Mouse (Mus musculus): ENCODE measurements around the gene Eps8. TPM values are rescaled to one million over a fixed set of nuclear protein-coding genes. Genes with fewer than 3 reads are reported as not detected.

Gene Eps8
- total and polyA plus RNA-seq, 2 experiments from 2014 or later = 27.2 to 29.9 TPM

DNA sequence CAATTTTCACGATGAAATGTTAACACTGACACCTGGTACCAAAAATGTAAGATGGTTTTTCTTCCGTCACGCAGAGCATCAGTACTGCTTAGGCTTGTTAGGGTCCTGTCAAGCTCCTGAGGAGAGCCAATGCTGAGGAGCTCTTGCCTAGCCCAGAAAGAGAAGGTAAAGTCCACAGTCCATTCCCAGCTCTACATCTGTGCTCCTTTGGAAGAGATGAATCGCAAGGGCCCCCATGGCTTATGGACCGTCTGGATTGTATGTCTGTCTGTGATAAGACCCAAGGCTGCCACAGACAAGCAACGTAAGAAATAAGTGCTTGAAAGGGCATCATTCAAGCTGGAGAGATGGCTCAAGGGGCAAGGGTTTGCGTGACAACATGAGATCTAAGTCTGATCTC, 48.1 kb downstream of the Eps8 start:
- H3K27me3 ChIP-seq (ENCODE audit: insufficient read depth, low read length) = no peaks in the 10 kb centered on the region
- TF ChIP-seq CTCF (IDR thresholded peaks at IDR 0.05) = no peak
- ATAC-seq (ENCODE audit: low FRiP score) (no peak), DNase-seq (ENCODE audit: low spot score) (no peak)
- H3K36me3 ChIP-seq (ENCODE audit: insufficient read depth, low read length) = no peaks in the 10 kb centered on the region
- no peaks in the 10 kb centered on the region for H3K4me1 ChIP-seq (ENCODE audit: insufficient read depth, low read length)
- H3K4me3 ChIP-seq (ENCODE audit: low read depth, low read length) = no peak overlapping the region
- H3K4me2 ChIP-seq (ENCODE audit: low read depth, low read length, poor library complexity, severe bottlenecking) = no peak overlapping the region
- no peak overlapping the region for H3K9ac ChIP-seq (replicated peaks; ENCODE audit: low read length, poor library complexity, severe bottlenecking)
- H3K27ac ChIP-seq (ENCODE audit: low read depth, low read length) = no peak overlapping the region
- H3K9me3 ChIP-seq (ENCODE audit: low read length) = no peaks in the 10 kb centered on the region
- WGBS = 88% methylated on average over 7 of the region's 7 CpGs

- Histone ChIP-seq H3K4me1 (ENCODE audit: insufficient read depth, low read length) (no peaks in the 10 kb centered on the region), H3K36me3 (ENCODE audit: insufficient read depth, low read length) (no peaks in the 10 kb centered on the region), H3K9me3 (ENCODE audit: low read length) (no peaks in the 10 kb centered on the region), H3K27ac (ENCODE audit: low read depth, low read length) (no peak overlapping the region), H3K4me2 (ENCODE audit: low read depth, low read length, poor library complexity, severe bottlenecking) (no peak overlapping the region), H3K4me3 (ENCODE audit: low read depth, low read length) (no peak overlapping the region), H3K27me3 (ENCODE audit: insufficient read depth, low read length) (no peaks in the 10 kb centered on the region), H3K9ac (replicated peaks; ENCODE audit: low read length, poor library complexity, severe bottlenecking) (no peak overlapping the region)
- WGBS = 86% methylated on average over 4 of the region's 4 CpGs
- DNase-seq (ENCODE audit: low spot score) = no peak
- TF ChIP-seq CTCF (IDR thresholded peaks at IDR 0.05) = no peak
- no peak for ATAC-seq (ENCODE audit: low FRiP score)
Measured at GRCm38 (mm10) chr6:137604417-137605248, 50.0 kb downstream of the Eps8 start.

- Histone ChIP-seq H3K4me1 (ENCODE audit: insufficient read depth, low read length) (no peaks in the 10 kb centered on the region), H3K9me3 (ENCODE audit: low read length) (no peaks in the 10 kb centered on the region), H3K27me3 (ENCODE audit: insufficient read depth, low read length) (no peaks in the 10 kb centered on the region), H3K9ac (replicated peaks; ENCODE audit: low read length, poor library complexity, severe bottlenecking) (no peak overlapping the region), H3K4me2 (ENCODE audit: low read depth, low read length, poor library complexity, severe bottlenecking) (no peak overlapping the region), H3K4me3 (ENCODE audit: low read depth, low read length) (no peak overlapping the region), H3K36me3 (ENCODE audit: insufficient read depth, low read length) (no peaks in the 10 kb centered on the region), H3K27ac (ENCODE audit: low read depth, low read length) (no peak overlapping the region)
- no peak for TF ChIP-seq CTCF (IDR thresholded peaks at IDR 0.05)
- peak; percentile 27 for DNase-seq (ENCODE audit: low spot score)
- ATAC-seq (ENCODE audit: low FRiP score) = no peak
- WGBS = 14% methylated on average over 7 of the region's 7 CpGs
Measured at GRCm38 (mm10) chr6:137598306-137598705, 56.4 kb downstream of the Eps8 start.

DNA sequence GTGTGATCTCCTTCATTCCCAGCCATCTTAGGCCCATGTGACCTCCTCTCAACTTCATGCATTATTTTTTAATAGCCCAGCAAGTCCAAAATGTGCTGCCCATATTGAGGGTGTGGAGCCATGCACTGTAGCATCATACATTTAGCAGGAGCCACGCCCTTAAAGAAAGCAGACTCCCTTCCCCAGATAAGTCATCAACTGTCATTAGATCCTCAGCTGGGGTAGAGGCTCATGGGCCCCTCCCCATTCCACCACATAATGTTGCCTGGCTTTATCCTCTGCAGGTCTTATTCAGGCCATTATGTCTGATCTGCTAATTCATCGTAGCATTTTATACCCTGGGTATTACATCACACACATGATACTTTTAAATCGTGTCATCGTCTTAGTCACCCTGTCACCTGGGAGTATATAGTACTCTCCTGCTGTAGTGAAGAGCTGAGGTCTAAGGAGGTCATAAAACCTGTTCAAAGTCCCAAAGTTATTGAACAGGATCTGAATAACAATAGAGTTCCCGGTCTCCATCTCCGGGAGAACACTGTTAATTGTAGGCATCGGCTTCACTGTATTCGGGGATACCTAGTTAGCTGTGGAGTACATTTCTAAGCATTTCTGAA, 57.1 kb downstream of the Eps8 start:
- TF ChIP-seq CTCF (IDR thresholded peaks at IDR 0.05) = no peak
- no peaks in the 10 kb centered on the region for H3K27me3 ChIP-seq (ENCODE audit: insufficient read depth, low read length)
- ATAC-seq (ENCODE audit: low FRiP score) = no peak
- no peak overlapping the region for H3K9ac ChIP-seq (replicated peaks; ENCODE audit: low read length, poor library complexity, severe bottlenecking)
- H3K4me3 ChIP-seq (ENCODE audit: low read depth, low read length) = no peak overlapping the region
- H3K9me3 ChIP-seq (ENCODE audit: low read length) = no peaks in the 10 kb centered on the region
- no peaks in the 10 kb centered on the region for H3K4me1 ChIP-seq (ENCODE audit: insufficient read depth, low read length)
- DNase-seq (ENCODE audit: low spot score) = no peak
- H3K4me2 ChIP-seq (ENCODE audit: low read depth, low read length, poor library complexity, severe bottlenecking) = no peak overlapping the region
- no peaks in the 10 kb centered on the region for H3K36me3 ChIP-seq (ENCODE audit: insufficient read depth, low read length)
- H3K27ac ChIP-seq (ENCODE audit: low read depth, low read length) = no peak overlapping the region
- WGBS = 92% methylated on average over 8 of the region's 8 CpGs

DNA sequence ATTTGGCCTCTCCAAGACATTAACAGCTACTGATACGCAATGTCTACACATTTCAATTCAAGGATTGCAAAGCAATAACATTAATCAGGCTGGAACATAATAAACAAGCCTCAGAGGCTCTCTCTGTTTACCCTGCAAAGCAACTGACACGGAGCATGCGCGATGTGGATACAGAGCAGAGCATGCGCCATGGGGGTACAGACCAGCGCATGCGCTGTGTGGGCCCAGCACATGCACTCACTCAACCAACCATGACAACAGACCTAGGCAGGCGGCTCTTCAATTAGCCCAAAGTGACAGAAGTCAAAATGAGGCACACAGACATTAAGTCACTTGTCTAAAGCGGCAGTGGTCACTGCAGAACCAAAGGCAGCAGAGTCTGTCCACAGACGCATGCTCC, 62.1 kb downstream of the Eps8 start:
- TF ChIP-seq CTCF (IDR thresholded peaks at IDR 0.05) = no peak
- Histone ChIP-seq H3K27ac (ENCODE audit: low read depth, low read length) (no peak overlapping the region), H3K4me3 (ENCODE audit: low read depth, low read length) (no peak overlapping the region), H3K4me1 (ENCODE audit: insufficient read depth, low read length) (no peaks in the 10 kb centered on the region), H3K27me3 (ENCODE audit: insufficient read depth, low read length) (no peaks in the 10 kb centered on the region), H3K9me3 (ENCODE audit: low read length) (no peaks in the 10 kb centered on the region), H3K9ac (replicated peaks; ENCODE audit: low read length, poor library complexity, severe bottlenecking) (no peak overlapping the region), H3K36me3 (ENCODE audit: insufficient read depth, low read length) (no peaks in the 10 kb centered on the region), H3K4me2 (ENCODE audit: low read depth, low read length, poor library complexity, severe bottlenecking) (no peak overlapping the region)
- WGBS = 92% methylated on average over 10 of the region's 10 CpGs
- DNase-seq (ENCODE audit: low spot score) (no peak), ATAC-seq (ENCODE audit: low FRiP score) (no peak)

GRCm38 (mm10) chr6:137589245-137589618, 65.4 kb downstream of the Eps8 start:
- Histone ChIP-seq H3K9ac (replicated peaks; ENCODE audit: low read length, poor library complexity, severe bottlenecking) (no peak overlapping the region), H3K9me3 (ENCODE audit: low read length) (no peaks in the 10 kb centered on the region), H3K4me3 (ENCODE audit: low read depth, low read length) (no peak overlapping the region), H3K4me2 (ENCODE audit: low read depth, low read length, poor library complexity, severe bottlenecking) (no peak overlapping the region), H3K36me3 (ENCODE audit: insufficient read depth, low read length) (no peaks in the 10 kb centered on the region), H3K4me1 (ENCODE audit: insufficient read depth, low read length) (no peaks in the 10 kb centered on the region), H3K27me3 (ENCODE audit: insufficient read depth, low read length) (no peaks in the 10 kb centered on the region), H3K27ac (ENCODE audit: low read depth, low read length) (no peak overlapping the region)
- ATAC-seq (ENCODE audit: low FRiP score) = no peak
- no peak for TF ChIP-seq CTCF (IDR thresholded peaks at IDR 0.05)
- DNase-seq (ENCODE audit: low spot score) = no peak
- WGBS = 79% methylated on average over 3 of the region's 3 CpGs
